Mouse (Mus musculus): ENCODE measurements around the gene Hax1.

Gene Hax1

GRCm38 (mm10) chr3:89998612-89999054, at the start of gene Hax1:
Gene Hax1, minus strand, starts transcription at chr3:89998780.
- DNase-seq (ENCODE audit: low read depth, low spot score) = peak; percentile 98

GRCm38 (mm10) chr3:90036263-90036662, 37.7 kb upstream of the Hax1 start:
- no peak for DNase-seq (ENCODE audit: low read depth, low spot score)

- DNase-seq (ENCODE audit: low read depth, low spot score) = no peak
These were observed 36.1 kb upstream of the Hax1 start for GRCm38 (mm10) chr3:90034653-90035052.

GRCm38 (mm10) chr3:90016626-90017025, 18.0 kb upstream of the Hax1 start:
- no peak for DNase-seq (ENCODE audit: low read depth, low spot score)

- DNase-seq (ENCODE audit: low read depth, low spot score) = no peak
These were observed 11.7 kb upstream of the Hax1 start for GRCm38 (mm10) chr3:90010291-90010690.

GRCm38 (mm10) chr3:90004091-90004796, 5.7 kb upstream of the Hax1 start:
- DNase-seq (ENCODE audit: low read depth, low spot score) = no peak

- no peak for DNase-seq (ENCODE audit: low read depth, low spot score)
These were observed 1.2 kb upstream of the Hax1 start for GRCm38 (mm10) chr3:89999830-90000229.

GRCm38 (mm10) chr3:89999090-89999489, 510 bp upstream of the Hax1 start:
- DNase-seq (ENCODE audit: low read depth, low spot score) = no peak

- peak; percentile 66 for DNase-seq (ENCODE audit: low read depth, low spot score)
These were observed 637 bp downstream of the Hax1 start for GRCm38 (mm10) chr3:89997791-89998495.

- peak; percentile 47 for DNase-seq (ENCODE audit: low read depth, low spot score)
These were observed 3.6 kb downstream of the Hax1 start for GRCm38 (mm10) chr3:89994807-89995515.

GRCm38 (mm10) chr3:89987822-89988221, 10.8 kb downstream of the Hax1 start:
- no peak for DNase-seq (ENCODE audit: low read depth, low spot score)

- DNase-seq (ENCODE audit: low read depth, low spot score) = no peak
These were observed 11.4 kb downstream of the Hax1 start for GRCm38 (mm10) chr3:89987211-89987610.

- no peak for DNase-seq (ENCODE audit: low read depth, low spot score)
These were observed 16.2 kb downstream of the Hax1 start for GRCm38 (mm10) chr3:89982426-89982825.

GRCm38 (mm10) chr3:89976859-89977258, 21.7 kb downstream of the Hax1 start:
- no peak for DNase-seq (ENCODE audit: low read depth, low spot score)

- no peak for DNase-seq (ENCODE audit: low read depth, low spot score)
These were observed 30.1 kb downstream of the Hax1 start for GRCm38 (mm10) chr3:89968509-89968908.

GRCm38 (mm10) chr3:89966946-89967345, 31.6 kb downstream of the Hax1 start:
- DNase-seq (ENCODE audit: low read depth, low spot score) = peak; percentile 86

- DNase-seq (ENCODE audit: low read depth, low spot score) = no peak
These were observed 32.6 kb downstream of the Hax1 start for GRCm38 (mm10) chr3:89965972-89966371.

- no peak for DNase-seq (ENCODE audit: low read depth, low spot score)
These were observed 33.0 kb downstream of the Hax1 start for GRCm38 (mm10) chr3:89965557-89965956.

GRCm38 (mm10) chr3:89963926-89964739, 34.4 kb downstream of the Hax1 start:
- DNase-seq (ENCODE audit: low read depth, low spot score) = peak; percentile 89

- peak; percentile 38 for DNase-seq (ENCODE audit: low read depth, low spot score)
These were observed 35.3 kb downstream of the Hax1 start, which contains the start of gene Atp8b2 for GRCm38 (mm10) chr3:89963221-89963763. Gene Atp8b2, minus strand, starts transcription at chr3:89963508.

- no peak for DNase-seq (ENCODE audit: low read depth, low spot score)
These were observed 35.8 kb downstream of the Hax1 start for GRCm38 (mm10) chr3:89962751-89963220.

All from ES-CJ7 (cell line).